Mouse (Mus musculus) MEL (cell line): Measurements from ENCODE around the gene Mmgt1.

ENCODE experiments used
- CTCF ChIP-seq, 3 experiments: IDR thresholded peaks in 2 of 3; conservative IDR thresholded peaks in 1 of 3; 2 replicates each; pipeline ENCODE4 v1.5.1; 2011 to 2012; ENCODE audit warnings: low read length in 3 of 3, low read depth in 2 of 3, mild to moderate bottlenecking in 2 of 3, improper control_type of control experiment in 1 of 3, inconsistent platforms in 1 of 3, mixed read lengths in 1 of 3, moderate library complexity in 1 of 3; ENCODE audit not compliant: control insufficient read depth in 1 of 3, insufficient read depth in 1 of 3, poor library complexity in 1 of 3, severe bottlenecking in 1 of 3
- E2F4 ChIP-seq: IDR thresholded peaks from 2 replicates; pipeline ENCODE4 v1.6.1; 2011; ENCODE audit warnings: low read depth, low read length, improper control_type of control experiment, borderline replicate concordance
- EP300 ChIP-seq, 2 experiments: IDR thresholded peaks; 2 replicates each; pipeline ENCODE4 v1.6.1; 2011; ENCODE audit warnings: improper control_type of control experiment in 2 of 2, low read length in 2 of 2, low read depth in 1 of 2, mild to moderate bottlenecking in 1 of 2
- GABPA ChIP-seq: IDR thresholded peaks from 2 replicates; pipeline ENCODE4 v1.6.1; 2012; ENCODE audit warnings: low read depth, mild to moderate bottlenecking, inconsistent platforms, low read length, improper control_type of control experiment, moderate library complexity
- MEF2A ChIP-seq: IDR thresholded peaks from 2 replicates; pipeline ENCODE4 v1.6.1; 2014; ENCODE audit warnings: low read depth, mild to moderate bottlenecking, inconsistent platforms, low read length, improper control_type of control experiment; ENCODE audit not compliant: poor library complexity, insufficient replicate concordance, severe bottlenecking; ENCODE audit errors: extremely low read depth
- MYC ChIP-seq: IDR thresholded peaks from 2 replicates; pipeline ENCODE4 v1.6.1; 2011; ENCODE audit warnings: low read depth, mild to moderate bottlenecking, low read length, improper control_type of control experiment, moderate library complexity
- POLR2A ChIP-seq, 2 experiments: IDR thresholded peaks; 2 replicates each; pipeline ENCODE4 v1.6.1; 2011 to 2012; ENCODE audit warnings: low read length in 2 of 2, mild to moderate bottlenecking in 2 of 2, control low read depth in 1 of 2, improper control_type of control experiment in 1 of 2, low read depth in 1 of 2, moderate library complexity in 1 of 2; ENCODE audit not compliant: control insufficient read depth in 1 of 2, insufficient read depth in 1 of 2, poor library complexity in 1 of 2
- RCOR1 ChIP-seq: IDR thresholded peaks from 2 replicates; pipeline ENCODE4 v1.6.1; 2012; ENCODE audit warnings: low read depth, mild to moderate bottlenecking, inconsistent platforms, low read length, improper control_type of control experiment
- UBTF ChIP-seq: IDR thresholded peaks from 2 replicates; pipeline ENCODE4 v1.6.1; 2012; ENCODE audit warnings: low read depth, mild to moderate bottlenecking, inconsistent platforms, low read length, improper control_type of control experiment, moderate library complexity, borderline replicate concordance; ENCODE audit not compliant: insufficient read depth
- USF1 ChIP-seq: IDR thresholded peaks from 2 replicates; pipeline ENCODE4 v1.6.1; 2014; ENCODE audit warnings: low read depth, mild to moderate bottlenecking, inconsistent platforms, low read length, improper control_type of control experiment, moderate library complexity
- ZC3H11A ChIP-seq: IDR thresholded peaks from 2 replicates; pipeline ENCODE4 v1.6.1; 2012; ENCODE audit warnings: low read depth, mild to moderate bottlenecking, inconsistent platforms, low read length, improper control_type of control experiment
- ZMIZ1 ChIP-seq: IDR thresholded peaks from 2 replicates; pipeline ENCODE4 v1.6.1; 2012; ENCODE audit warnings: low read depth, mild to moderate bottlenecking, inconsistent platforms, low read length, improper control_type of control experiment, moderate library complexity
- ZNF384 ChIP-seq: IDR thresholded peaks from 2 replicates; pipeline ENCODE4 v1.6.1; 2012; ENCODE audit warnings: low read depth, mild to moderate bottlenecking, inconsistent platforms, low read length, improper control_type of control experiment

DNA sequence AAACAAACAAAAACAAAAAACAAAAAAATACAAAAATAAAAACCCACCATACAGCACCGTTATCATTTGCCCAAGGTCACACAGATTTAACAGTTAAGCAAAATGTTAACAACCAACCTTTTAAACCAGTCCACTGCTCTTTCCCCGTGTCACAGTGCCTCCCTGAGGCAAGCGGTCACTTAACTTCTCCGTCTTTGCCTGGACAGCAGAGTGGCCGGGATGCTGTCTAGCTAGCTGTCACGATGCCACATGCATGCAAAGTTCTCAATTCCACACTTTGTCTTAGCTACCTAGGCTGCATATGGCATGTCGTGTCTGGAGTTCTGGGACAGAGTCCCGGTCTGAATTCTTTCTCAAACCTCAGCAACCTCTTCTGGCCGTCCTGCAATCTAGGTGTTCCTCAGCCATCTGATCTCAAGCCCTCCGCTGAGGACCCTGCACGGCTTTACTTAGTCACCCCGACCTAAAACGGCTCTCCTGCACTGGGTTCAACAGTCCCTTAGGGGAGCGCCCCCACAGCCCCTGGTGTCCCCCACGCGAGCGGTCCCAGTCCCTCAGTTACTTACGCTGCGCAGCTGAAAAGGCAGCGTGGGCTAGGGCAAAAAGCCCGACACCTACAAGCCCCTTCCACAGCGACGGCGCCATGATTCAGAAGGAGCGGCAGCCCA lies 516 bp downstream of the Mmgt1 start:
- TF ChIP-seq CTCF (IDR thresholded peaks at IDR 0.05 in 2 of 3, conservative IDR thresholded peaks at IDR 0.05 in 1 of 3; ENCODE audit: control insufficient read depth in 1 of 3, insufficient read depth in 1 of 3, low read depth in 2 of 3, low read length in 3 of 3, poor library complexity in 1 of 3, severe bottlenecking in 1 of 3) (no peak), MEF2A (no peak), ZC3H11A (no peak), RCOR1 (no peak), MYC (no peak), ZMIZ1 (no peak), POLR2A (IDR thresholded peaks at IDR 0.05; ENCODE audit: control insufficient read depth in 1 of 2, insufficient read depth in 1 of 2, low read depth in 1 of 2, low read length in 2 of 2, poor library complexity in 1 of 2) (no peak), UBTF (no peak), EP300 (IDR thresholded peaks at IDR 0.05; ENCODE audit: low read depth in 1 of 2, low read length in 2 of 2) (no peak), GABPA (no peak), USF1 (no peak), E2F4 (no peak), ZNF384 (no peak)
